Mouse (Mus musculus) cortical plate, adult 2 months (tissue): Measurements from ENCODE around the gene Tomm40l. TPM values are rescaled to one million over a fixed set of nuclear protein-coding genes. Genes with fewer than 3 reads are reported as not detected.

Source experiments
- H3K27ac ChIP-seq: fragments of 200-500 bp; 2 replicates; pipeline ENCODE4 v1.5.1; 2012; ENCODE audit warnings: low read length, control low read depth, inconsistent platforms; ENCODE audit not compliant: insufficient read depth
- H3K4me1 ChIP-seq: fragments of 200-500 bp; 2 replicates; pipeline ENCODE4 v1.6.1; 2011; ENCODE audit warnings: low read length; ENCODE audit not compliant: control insufficient read depth, insufficient read depth
- H3K4me3 ChIP-seq: fragments of 200-500 bp; 2 replicates; pipeline ENCODE4 v1.5.1; 2011; ENCODE audit warnings: mild to moderate bottlenecking, low read length, control low read depth; ENCODE audit not compliant: insufficient read depth
- CTCF ChIP-seq: fragments of 200-500 bp; IDR thresholded peaks from 2 replicates; pipeline ENCODE4 v1.5.1; 2011; ENCODE audit warnings: mild to moderate bottlenecking, control low read depth, low read length; ENCODE audit not compliant: insufficient read depth; ENCODE audit errors: extremely low read depth
- POLR2A ChIP-seq: fragments of 200-500 bp; IDR thresholded peaks from 2 replicates; pipeline ENCODE4 v1.6.1; 2011; ENCODE audit warnings: mild to moderate bottlenecking, low read length, control low read depth; ENCODE audit not compliant: insufficient read depth; ENCODE audit errors: extremely low read depth
- polyA plus RNA-seq: library from polyadenylated mRNA; depleted of rRNA; stranded (reverse); fragments of >200 nt; gene quantifications from 2 replicates; pipeline ENCODE4 v1.2.3, GENCODE M21; 2012

Tomm40l gene
- polyA plus RNA-seq, 1 experiment, result 82.2 TPM

DNA sequence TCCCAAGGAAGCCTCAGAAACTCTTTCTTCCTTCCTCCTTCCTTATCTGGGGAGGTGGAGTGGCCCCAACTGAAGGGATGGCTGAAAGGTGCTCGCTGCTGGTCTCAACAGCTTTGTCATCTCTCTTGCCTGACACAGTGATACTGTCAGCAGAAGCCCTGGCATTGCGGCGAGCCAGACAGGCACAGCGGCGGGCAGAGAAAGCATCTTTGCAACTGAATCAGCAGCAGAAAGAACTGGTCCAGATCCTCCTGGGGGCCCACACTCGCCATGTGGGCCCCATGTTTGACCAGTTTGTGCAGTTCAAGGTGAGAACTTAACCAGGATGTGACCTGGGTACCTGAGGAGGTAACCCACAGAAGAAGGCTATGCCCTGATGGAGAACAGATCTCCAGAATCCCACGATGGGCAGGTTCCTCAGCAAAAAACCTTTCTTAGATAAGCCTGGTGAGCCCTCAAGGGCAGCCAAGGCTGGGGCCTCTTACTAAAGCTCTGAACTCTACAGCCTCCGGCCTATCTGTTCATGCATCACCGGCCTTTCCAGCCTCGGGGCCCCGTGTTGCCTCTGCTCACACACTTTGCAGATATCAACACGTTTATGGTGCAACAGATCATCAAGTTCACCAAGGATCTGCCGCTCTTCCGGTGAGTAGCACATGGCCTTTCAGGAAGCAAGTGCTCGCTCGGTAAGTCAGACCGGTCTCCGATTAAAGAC is 5.9 kb downstream of the Tomm40l start:
- TF ChIP-seq POLR2A (no peak), CTCF (no peak)
- no peaks in the 10 kb centered on the region for H3K4me1 ChIP-seq
- H3K4me3 ChIP-seq, result no peak overlapping the region
- no peak overlapping the region for H3K27ac ChIP-seq

DNA sequence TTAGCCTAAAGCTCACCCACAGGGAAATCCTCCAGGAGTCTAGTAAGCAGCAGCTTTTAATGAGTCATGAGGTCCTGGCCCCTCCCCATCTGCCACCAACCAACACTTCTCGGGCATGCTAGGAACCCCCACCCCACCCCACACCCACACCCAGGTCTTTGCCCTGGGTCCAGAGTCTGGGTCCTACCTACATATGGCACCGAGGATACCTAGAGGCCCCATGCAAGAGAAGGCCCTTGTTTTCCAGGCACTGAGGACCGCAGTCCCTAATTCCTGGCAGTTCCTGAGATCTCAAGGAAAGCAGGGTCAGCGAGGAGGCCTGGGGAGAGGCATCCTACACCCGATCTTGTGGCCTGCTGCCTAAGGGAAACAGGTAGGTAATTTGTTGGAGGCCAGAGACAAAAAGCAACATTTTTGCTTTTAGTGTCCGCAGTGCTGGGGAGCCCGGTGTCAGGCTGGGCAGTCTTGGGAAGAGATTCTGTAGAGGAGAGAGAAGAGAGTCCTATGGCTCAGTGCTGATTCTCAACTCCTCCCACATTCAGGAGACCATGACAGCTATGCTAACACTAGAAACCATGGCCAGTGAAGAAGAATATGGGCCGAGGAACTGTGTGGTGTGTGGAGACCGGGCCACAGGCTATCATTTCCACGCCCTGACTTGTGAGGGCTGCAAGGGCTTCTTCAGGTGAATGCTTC is 8.4 kb downstream of the Tomm40l start, which contains the start of gene Nr1i3:
Nr1i3 (plus strand) TSS at position 170 of the 696 bp plus-strand sequence.
- no peak for TF ChIP-seq CTCF
- no peak for TF ChIP-seq POLR2A
- Histone ChIP-seq H3K4me3 (no peak within 1 kb of the TSS), H3K4me1 (no peaks in the 10 kb centered on the region), H3K27ac (no peak within 1 kb of the TSS)

DNA sequence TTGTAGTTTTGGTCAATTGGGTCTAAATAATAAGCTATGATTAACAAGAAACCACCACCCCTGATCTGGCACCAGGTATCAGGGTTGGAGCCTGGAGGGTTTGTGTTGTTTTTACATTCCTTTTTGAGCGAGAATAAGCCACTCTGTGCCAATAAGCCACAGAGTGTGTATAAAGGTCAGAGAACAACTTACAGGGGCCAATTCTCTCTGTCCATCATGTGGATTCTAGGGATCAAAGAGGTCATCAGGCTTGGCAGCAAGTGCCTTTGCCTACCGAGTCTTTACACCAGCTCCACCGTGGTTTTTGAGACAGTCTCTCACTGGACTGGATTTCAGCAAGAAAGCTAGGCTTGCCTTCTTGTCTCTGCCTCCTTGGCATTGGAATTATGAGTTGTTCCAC is 9.5 kb downstream of the Tomm40l start:
- Histone ChIP-seq H3K4me1 (no peaks in the 10 kb centered on the region), H3K27ac (no peak overlapping the region), H3K4me3 (no peak overlapping the region)
- no peak for TF ChIP-seq CTCF
- no peak for TF ChIP-seq POLR2A

DNA sequence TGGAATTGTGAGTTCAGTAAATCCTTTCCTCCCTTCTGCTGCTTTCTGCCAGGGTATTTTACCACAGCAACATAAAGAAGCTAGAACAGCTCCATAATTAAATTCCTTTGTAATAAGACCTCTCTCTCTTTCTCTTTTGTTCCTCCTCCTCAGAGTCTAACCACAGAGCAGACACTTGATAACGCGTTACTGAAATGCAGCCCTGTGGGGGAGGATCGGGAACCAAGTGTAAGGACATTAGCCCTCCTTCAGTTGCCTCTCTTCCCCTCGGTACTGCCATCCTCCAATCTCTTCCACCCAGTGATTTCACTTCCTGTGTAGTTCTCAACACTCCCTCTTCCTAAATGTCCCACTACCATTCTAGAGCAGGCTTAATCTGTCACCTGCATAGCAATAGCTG is 12.9 kb downstream of the Tomm40l start:
- TF ChIP-seq CTCF (no peak), POLR2A (no peak)
- Histone ChIP-seq H3K4me1 (no peaks in the 10 kb centered on the region), H3K4me3 (no peak overlapping the region), H3K27ac (no peak overlapping the region)

DNA sequence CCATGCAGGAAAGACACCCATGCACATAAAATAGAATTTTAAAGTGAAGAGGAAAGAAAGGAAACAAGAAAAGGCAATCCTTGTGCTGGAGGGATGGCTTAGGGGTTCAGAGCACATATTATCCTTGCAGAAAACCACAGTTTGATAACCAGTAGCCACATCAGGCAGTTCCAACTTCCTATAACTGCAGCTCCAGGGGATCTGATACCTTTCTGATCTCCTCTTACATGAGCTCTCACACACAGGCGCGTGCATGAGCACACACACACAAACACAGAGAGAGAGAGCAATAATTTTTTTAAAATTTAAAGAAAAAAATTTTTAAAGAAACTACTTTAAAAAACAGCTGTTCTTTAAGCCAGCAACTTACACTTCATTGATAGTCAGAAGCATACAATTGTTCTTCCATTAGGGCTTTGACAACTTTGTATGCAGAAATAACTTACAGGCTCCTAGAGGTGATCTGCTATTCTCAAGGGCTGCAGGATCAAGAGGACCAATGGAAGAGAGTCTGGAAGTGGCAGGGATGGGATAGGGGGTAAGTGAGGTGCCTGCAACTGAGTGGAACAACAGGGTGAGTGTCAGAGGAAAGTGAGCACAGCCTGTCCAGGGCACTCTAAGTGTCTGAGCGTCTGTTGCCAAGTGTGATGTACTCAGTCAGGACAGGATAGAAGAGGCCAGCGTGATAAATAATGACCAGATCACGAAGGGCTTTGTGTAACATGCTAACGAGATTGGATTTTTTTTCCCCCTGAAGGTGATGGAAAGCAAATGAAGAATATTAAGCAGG is 16.4 kb downstream of the Tomm40l start:
- H3K27ac ChIP-seq, result no peak overlapping the region
- no peak overlapping the region for H3K4me3 ChIP-seq
- TF ChIP-seq CTCF (no peak), POLR2A (no peak)
- H3K4me1 ChIP-seq, result no peaks in the 10 kb centered on the region

DNA sequence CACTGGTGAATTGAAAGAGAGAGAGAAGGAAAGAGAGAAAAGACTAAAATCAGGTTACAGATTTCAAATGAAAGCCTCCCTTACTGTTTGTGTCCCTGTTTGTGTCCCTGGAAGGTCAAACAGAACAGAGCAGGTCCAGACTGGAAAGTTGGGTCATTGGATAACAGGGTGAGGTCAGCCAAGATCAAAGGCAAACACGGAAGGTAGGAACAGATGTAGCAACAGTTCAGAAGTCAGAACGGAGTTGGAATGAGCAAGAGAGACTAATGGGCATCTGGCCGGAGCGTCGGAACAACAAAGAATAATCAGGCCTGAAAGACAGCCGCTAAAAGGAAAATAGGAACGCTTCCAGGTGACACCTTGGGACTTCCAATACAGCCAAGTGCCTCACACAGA is 18.1 kb downstream of the Tomm40l start:
- Histone ChIP-seq H3K4me3 (no peak overlapping the region), H3K4me1 (no peaks in the 10 kb centered on the region), H3K27ac (no peak overlapping the region)
- no peak for TF ChIP-seq CTCF
- TF ChIP-seq POLR2A, result no peak

DNA sequence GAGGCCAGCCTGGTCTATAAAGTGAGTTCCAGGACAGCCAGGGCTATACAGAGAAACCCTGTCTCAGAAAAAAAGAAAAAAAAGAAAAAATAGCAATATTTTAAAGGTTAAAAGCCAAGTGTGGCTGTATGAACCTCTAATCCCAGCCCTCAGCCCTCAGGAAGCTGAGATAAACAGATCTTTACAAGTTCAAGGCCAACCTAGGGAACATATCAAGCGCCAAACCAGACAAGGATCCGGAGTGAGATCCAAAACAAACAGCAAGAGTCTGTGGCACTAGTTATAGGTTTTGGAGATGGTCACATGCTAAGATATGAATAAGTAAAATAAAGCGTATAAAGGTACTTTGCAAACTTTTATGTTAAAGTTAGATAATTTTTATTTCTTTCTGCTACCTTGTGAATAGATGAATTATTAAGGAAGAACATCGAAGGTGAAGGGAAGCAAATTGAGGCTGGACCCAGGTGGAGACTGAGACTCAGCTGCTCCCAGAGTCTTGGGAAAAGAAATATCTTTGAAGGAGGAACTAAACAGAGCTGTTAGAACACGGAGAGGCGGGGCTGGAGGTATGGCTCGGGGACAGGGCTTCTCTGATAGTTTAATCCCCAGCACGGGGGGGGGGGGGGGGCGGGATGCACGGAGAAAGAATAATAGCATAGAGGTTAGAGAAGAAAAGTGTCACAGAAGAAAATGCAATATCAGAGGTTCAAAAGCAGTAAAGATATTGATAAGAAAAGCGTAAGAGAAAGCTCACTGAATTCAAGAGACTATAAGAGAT is 18.7 kb downstream of the Tomm40l start:
- Histone ChIP-seq H3K4me1 (no peaks in the 10 kb centered on the region), H3K4me3 (no peak overlapping the region), H3K27ac (no peak overlapping the region)
- no peak for TF ChIP-seq CTCF
- no peak for TF ChIP-seq POLR2A

DNA sequence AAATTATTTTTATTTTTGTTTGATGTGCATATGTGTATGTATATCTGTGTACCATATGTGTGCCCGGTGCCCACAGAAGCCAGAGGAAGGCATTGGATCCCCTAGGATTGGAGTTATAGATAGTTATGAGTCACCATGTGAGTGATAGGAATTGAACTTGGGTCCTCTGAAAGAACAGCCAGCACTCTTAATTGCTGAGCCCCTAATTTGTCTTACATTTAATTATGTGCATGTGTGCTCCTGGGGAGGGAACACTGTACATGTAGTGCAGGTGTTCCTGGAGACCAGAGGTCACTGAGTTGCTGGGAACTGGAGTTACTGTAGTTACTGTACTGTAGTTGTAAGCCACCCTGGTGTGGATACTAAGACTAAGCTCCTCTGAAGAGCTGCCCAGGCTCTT is 21.5 kb downstream of the Tomm40l start:
- Histone ChIP-seq H3K4me1 (no peaks in the 10 kb centered on the region), H3K4me3 (no peak overlapping the region), H3K27ac (no peak overlapping the region)
- no peak for TF ChIP-seq CTCF
- no peak for TF ChIP-seq POLR2A

DNA sequence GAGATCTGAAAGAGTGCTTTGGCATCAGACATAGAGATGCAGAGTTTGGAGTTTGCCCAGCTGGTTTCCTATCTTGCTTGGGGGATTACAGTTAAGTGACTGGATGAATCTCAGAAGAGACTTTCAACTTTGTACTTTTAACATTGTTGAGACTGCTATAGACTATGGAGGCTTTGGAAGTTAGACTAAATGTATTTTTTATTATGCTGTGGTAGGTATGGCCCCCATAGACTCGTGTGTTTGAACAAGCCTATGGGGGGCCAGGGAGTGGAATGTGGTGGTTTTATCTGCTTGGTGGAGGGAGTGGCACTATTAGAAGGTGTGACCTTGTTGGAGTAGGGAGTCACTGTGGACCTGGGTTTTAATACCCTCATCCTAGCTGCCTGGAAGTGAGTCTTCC is 22.8 kb downstream of the Tomm40l start:
- Histone ChIP-seq H3K4me3 (no peak overlapping the region), H3K27ac (no peak overlapping the region), H3K4me1 (no peaks in the 10 kb centered on the region)
- TF ChIP-seq POLR2A (no peak), CTCF (no peak)
